Mouse (Mus musculus): Measurements from ENCODE around the gene Nsun2.

- no peak for TF ChIP-seq CTCF (IDR thresholded peaks at IDR 0.05; ENCODE audit: low read depth)
- TF ChIP-seq EP300 (IDR thresholded peaks at IDR 0.05; ENCODE audit: low read depth), result no peak
These were observed 45.8 kb upstream of the Nsun2 start for GRCm38 (mm10) chr13:69487611-69488275.
